Mouse (Mus musculus) lung, postnatal 0 days (tissue): ENCODE measurements at regions not wholly inside any gene's neighbourhood (a gene's known extent, or its start where the extent isn't known, plus 50 kb on each side); places are given as distances from the start of the nearest gene placed in this dataset.

Experiments used
- ATAC-seq: fragments of 200-750 bp; cut with Nextera tagmentation; 2 replicates; pipeline ENCODE4 v1.8.0; 2017; ENCODE audit warnings: moderate library complexity
- DNase-seq: peaks from one replicate; pipeline ENCODE4 v3.0.0-alpha.2; 2016; ENCODE audit warnings: low spot score
- H3K27ac ChIP-seq: fragments of 300-500 bp; sonication (generic); 2 replicates; pipeline ENCODE4 v1.5.1; 2014; ENCODE audit warnings: antibody characterized with exemption, mild to moderate bottlenecking, low read length, mixed read lengths
- H3K27me3 ChIP-seq: fragments of 300-500 bp; sonication (generic); replicated peaks from 2 replicates; pipeline ENCODE4 v1.6.1; 2014; ENCODE audit warnings: low read length, mixed read lengths; ENCODE audit not compliant: insufficient read depth
- H3K36me3 ChIP-seq: fragments of 300-500 bp; sonication (generic); 2 replicates; pipeline ENCODE4 v1.6.1; 2014; ENCODE audit warnings: low read length, mixed read lengths; ENCODE audit not compliant: insufficient read depth
- H3K4me1 ChIP-seq: fragments of 300-500 bp; sonication (generic); 2 replicates; pipeline ENCODE4 v1.6.1; 2014; ENCODE audit warnings: antibody characterized with exemption, low read depth, low read length, mixed read lengths; ENCODE audit not compliant: insufficient read depth
- H3K4me2 ChIP-seq: fragments of 300-500 bp; sonication (generic); replicated peaks from 2 replicates; pipeline ENCODE4 v1.6.1; 2014; ENCODE audit warnings: low read depth, mild to moderate bottlenecking, low read length, moderate library complexity, mixed read lengths
- H3K4me3 ChIP-seq: fragments of 300-500 bp; sonication (generic); 2 replicates; pipeline ENCODE4 v1.5.1; 2014; ENCODE audit warnings: low read depth, low read length
- H3K9ac ChIP-seq: fragments of 300-500 bp; sonication (generic); replicated peaks from 2 replicates; pipeline ENCODE4 v1.6.1; 2014; ENCODE audit warnings: low read depth, mild to moderate bottlenecking
- H3K9me3 ChIP-seq: fragments of 300-500 bp; sonication (generic); 2 replicates; pipeline ENCODE4 v1.6.1; 2016; ENCODE audit warnings: low read length, mixed read lengths
- CTCF ChIP-seq: IDR thresholded peaks from 2 replicates; pipeline ENCODE4 v1.5.1; 2016; ENCODE audit warnings: antibody characterized with exemption, mild to moderate bottlenecking
- EP300 ChIP-seq: IDR thresholded peaks from 2 replicates; pipeline ENCODE4 v1.6.1; 2016; ENCODE audit warnings: antibody characterized with exemption, mild to moderate bottlenecking, control low read depth
- WGBS: fragments of 180-500 bp; shearing (Covaris S2); extraction: QIAGEN DNeasy Blood & Tissue Kit; methylation state at CpG from one replicate; pipeline ENCODE4 v1.1.7; 2014; 5-methylcytosine and 5-hydroxymethylcytosine counted together

GRCm38 (mm10) chr13:37715770-37716693 is 62.2 kb upstream of the Rreb1 start:
- Histone ChIP-seq H3K4me2 (no peak overlapping the region), H3K4me1 (no peaks in the 10 kb centered on the region), H3K36me3 (no peaks in the 10 kb centered on the region), H3K27ac (no peak overlapping the region), H3K27me3 (no peaks in the 10 kb centered on the region), H3K9ac (no peak overlapping the region), H3K9me3 (no peaks in the 10 kb centered on the region), H3K4me3 (no peak overlapping the region)
- TF ChIP-seq EP300 (no peak), CTCF (no peak)
- no peak for ATAC-seq
- WGBS, result 65% methylated on average over 15 of the region's 15 CpGs
- no peak for DNase-seq

DNA sequence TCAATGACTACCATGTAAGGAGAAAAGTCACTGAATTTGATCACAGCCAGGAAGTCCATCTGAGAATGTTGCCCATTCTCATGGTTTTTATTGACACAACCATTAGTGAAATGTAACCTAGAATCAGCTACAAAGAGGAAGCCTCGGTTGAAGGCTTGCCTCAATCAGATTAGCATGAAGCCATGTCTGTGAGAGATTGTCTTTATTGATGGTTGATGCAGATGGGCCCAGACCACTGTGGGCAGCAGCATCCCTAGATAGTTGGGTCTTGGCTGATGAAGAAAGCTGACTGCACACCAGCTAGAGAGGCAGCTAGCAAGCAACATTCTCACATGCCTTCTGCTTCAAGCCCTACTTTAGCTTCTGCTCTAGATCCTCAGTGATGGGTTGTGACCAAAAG is 60.4 kb upstream of the Rreb1 start:
- Histone ChIP-seq H3K4me2 (no peak overlapping the region), H3K27me3 (no peaks in the 10 kb centered on the region), H3K4me1 (no peaks in the 10 kb centered on the region), H3K36me3 (no peaks in the 10 kb centered on the region), H3K4me3 (no peak overlapping the region), H3K9me3 (no peaks in the 10 kb centered on the region), H3K27ac (no peak overlapping the region), H3K9ac (no peak overlapping the region)
- 70% methylated on average over 1 of the region's 1 CpGs for WGBS
- no peak for DNase-seq
- no peak for ATAC-seq
- TF ChIP-seq EP300, result no peak
- no peak for TF ChIP-seq CTCF

- H3K27ac ChIP-seq, result no peak overlapping the region
- no peak for ATAC-seq
- TF ChIP-seq EP300 (no peak), CTCF (no peak)
- WGBS, result 64% methylated on average over 4 of the region's 4 CpGs
- H3K4me1 ChIP-seq, result no peaks in the 10 kb centered on the region
- H3K4me3 ChIP-seq, result no peak overlapping the region
- no peak overlapping the region for H3K9ac ChIP-seq
- peak; percentile 13 for DNase-seq
- no peaks in the 10 kb centered on the region for H3K27me3 ChIP-seq
- no peaks in the 10 kb centered on the region for H3K36me3 ChIP-seq
- no peak overlapping the region for H3K4me2 ChIP-seq
- H3K9me3 ChIP-seq, result no peaks in the 10 kb centered on the region
Measured at GRCm38 (mm10) chr13:37718364-37718763, 59.8 kb upstream of the Rreb1 start.
